Mouse (Mus musculus) frontal cortex, adult (tissue): Measurements from ENCODE around the gene Zim1.

Experiments used
- ATAC-seq: cut with Nextera tagmentation; 2 replicates; pipeline ENCODE4 v1.9.2; 2017; ENCODE audit warnings: mild to moderate bottlenecking, moderate library complexity, mixed read lengths; ENCODE audit not compliant: low TSS enrichment

Zim1 gene

GRCm38 (mm10) chr7:6696241-6697045 is at the start of gene Zim1:
Gene Zim1, minus strand, starts transcription at chr7:6696450.
- ATAC-seq = peak; percentile 100

- no peak for ATAC-seq
Observed at GRCm38 (mm10) chr7:6744281-6744904, 48.1 kb upstream of the Zim1 start.

- no peak for ATAC-seq
Observed at GRCm38 (mm10) chr7:6736060-6736459, 39.8 kb upstream of the Zim1 start.

- ATAC-seq = no peak
Observed at GRCm38 (mm10) chr7:6731930-6732329, 35.7 kb upstream of the Zim1 start.

- no peak for ATAC-seq
Observed at GRCm38 (mm10) chr7:6731373-6731772, 35.1 kb upstream of the Zim1 start.

- no peak for ATAC-seq
Observed at GRCm38 (mm10) chr7:6730801-6731200, 34.6 kb upstream of the Zim1 start.

- ATAC-seq = peak; percentile 39
Observed at GRCm38 (mm10) chr7:6730241-6730640, 34.0 kb upstream of the Zim1 start, which contains the start of the genes Peg3 and Usp29. Gene Peg3, minus strand, starts transcription at chr7:6730431. Gene Usp29, plus strand, starts transcription at chr7:6730578.

GRCm38 (mm10) chr7:6729061-6729817 is 33.0 kb upstream of the Zim1 start:
- peak; percentile 28 for ATAC-seq

GRCm38 (mm10) chr7:6728263-6728931 is 32.1 kb upstream of the Zim1 start:
- peak; percentile 66 for ATAC-seq

GRCm38 (mm10) chr7:6727351-6728121 is 31.3 kb upstream of the Zim1 start:
- ATAC-seq = peak; percentile 51

GRCm38 (mm10) chr7:6709396-6709795 is 13.1 kb upstream of the Zim1 start:
- ATAC-seq = no peak

GRCm38 (mm10) chr7:6708451-6709180 is 12.4 kb upstream of the Zim1 start:
- ATAC-seq = no peak

- ATAC-seq = no peak
Observed at GRCm38 (mm10) chr7:6707416-6708015, 11.3 kb upstream of the Zim1 start.

- ATAC-seq = no peak
Observed at GRCm38 (mm10) chr7:6699230-6699629, 3.0 kb upstream of the Zim1 start.

- ATAC-seq = no peak
Observed at GRCm38 (mm10) chr7:6685511-6685910, 10.7 kb downstream of the Zim1 start.

GRCm38 (mm10) chr7:6666726-6667125 is 29.5 kb downstream of the Zim1 start:
- no peak for ATAC-seq

GRCm38 (mm10) chr7:6663430-6663829 is 32.8 kb downstream of the Zim1 start:
- no peak for ATAC-seq

GRCm38 (mm10) chr7:6659605-6660004 is 36.6 kb downstream of the Zim1 start:
- no peak for ATAC-seq

GRCm38 (mm10) chr7:6658606-6659005 is 37.6 kb downstream of the Zim1 start:
- no peak for ATAC-seq

- ATAC-seq = no peak
Observed at GRCm38 (mm10) chr7:6652151-6652550, 44.1 kb downstream of the Zim1 start.
